Mouse (Mus musculus) myocyte (in vitro differentiated cells): ENCODE results near the gene Scamp4. TPM values are rescaled to one million over a fixed set of nuclear protein-coding genes. Genes with fewer than 3 reads are reported as not detected.

ENCODE experiments used
- H3K27me3 ChIP-seq: one replicate; pipeline ENCODE4 v1.6.1; 2011; ENCODE audit not compliant: control insufficient read depth, insufficient read depth, insufficient read length
- H3K36me3 ChIP-seq: one replicate; pipeline ENCODE4 v1.6.1; 2011; ENCODE audit not compliant: control insufficient read depth, insufficient read depth
- H3K4me2 ChIP-seq: one replicate; pipeline ENCODE4 v1.6.1; 2011; ENCODE audit warnings: low read depth, control low read depth
- H3K4me3 ChIP-seq: one replicate; pipeline ENCODE4 v1.5.1; 2011; ENCODE audit warnings: mild to moderate bottlenecking, control low read depth, moderate library complexity
- H3K79me2 ChIP-seq: one replicate; pipeline ENCODE4 v1.6.1; 2011; ENCODE audit not compliant: control insufficient read depth, insufficient read depth
- H3ac ChIP-seq: one replicate; pipeline ENCODE4 v1.6.1; 2011; ENCODE audit not compliant: control insufficient read depth, insufficient read length
- E2F4 ChIP-seq: IDR thresholded peaks from one replicate; pipeline ENCODE4 v1.6.1; 2011; ENCODE audit warnings: mild to moderate bottlenecking, control low read depth, moderate library complexity; ENCODE audit not compliant: insufficient read depth
- MAX ChIP-seq: IDR thresholded peaks from one replicate; pipeline ENCODE4 v1.6.1; 2011; ENCODE audit warnings: low read depth, mild to moderate bottlenecking, control low read depth
- MYOD1 ChIP-seq, 3 experiments: IDR thresholded peaks; one replicate each; pipeline ENCODE4 v1.6.1; 2011; ENCODE audit warnings: control low read depth in 2 of 3, low read depth in 2 of 3, mild to moderate bottlenecking in 2 of 3, moderate library complexity in 1 of 3; ENCODE audit not compliant: insufficient read length in 2 of 3, control insufficient read depth in 1 of 3
- MYOG ChIP-seq, 3 experiments: IDR thresholded peaks; one replicate each; pipeline ENCODE4 v1.6.1; 2011; ENCODE audit warnings: control low read depth in 2 of 3, low read depth in 2 of 3, mild to moderate bottlenecking in 2 of 3; ENCODE audit not compliant: insufficient read length in 2 of 3, control insufficient read depth in 1 of 3, insufficient read depth in 1 of 3
- POLR2A ChIP-seq: IDR thresholded peaks from one replicate; pipeline ENCODE4 v1.6.1; 2011; ENCODE audit warnings: low read depth, mild to moderate bottlenecking, control low read depth, moderate library complexity; ENCODE audit not compliant: insufficient read length
- POLR2AphosphoS2 ChIP-seq: IDR thresholded peaks from one replicate; pipeline ENCODE4 v1.6.1; 2011; ENCODE audit warnings: low read depth, control low read depth; ENCODE audit not compliant: insufficient read length
- REST ChIP-seq: IDR thresholded peaks from one replicate; pipeline ENCODE4 v1.6.1; 2011; ENCODE audit warnings: mild to moderate bottlenecking, control low read depth, moderate library complexity; ENCODE audit not compliant: insufficient read depth, insufficient read length
- SRF ChIP-seq: IDR thresholded peaks from one replicate; pipeline ENCODE4 v1.6.1; 2011; ENCODE audit warnings: low read depth; ENCODE audit not compliant: control insufficient read depth, insufficient read length
- TCF12 ChIP-seq: IDR thresholded peaks from one replicate; pipeline ENCODE4 v1.6.1; 2011; ENCODE audit warnings: mild to moderate bottlenecking, control low read depth; ENCODE audit not compliant: poor library complexity, insufficient read depth, severe bottlenecking
- TCF3 ChIP-seq: IDR thresholded peaks from one replicate; pipeline ENCODE4 v1.6.1; 2011; ENCODE audit warnings: low read depth, control low read depth; ENCODE audit not compliant: insufficient read length
- USF1 ChIP-seq: IDR thresholded peaks from one replicate; pipeline ENCODE4 v1.6.1; 2011; ENCODE audit warnings: low read depth, mild to moderate bottlenecking, control low read depth, moderate library complexity
- polyA plus RNA-seq: library from polyadenylated mRNA; unstranded; fragments of >200 nt; fragmentation: generic; extraction: Trizol; gene quantifications from one replicate; pipeline ENCODE4 v1.2.1, GENCODE M21; 2012; ENCODE audit warnings: missing spikeins

The Scamp4 gene
- polyA plus RNA-seq, 1 experiment = 141 TPM

DNA sequence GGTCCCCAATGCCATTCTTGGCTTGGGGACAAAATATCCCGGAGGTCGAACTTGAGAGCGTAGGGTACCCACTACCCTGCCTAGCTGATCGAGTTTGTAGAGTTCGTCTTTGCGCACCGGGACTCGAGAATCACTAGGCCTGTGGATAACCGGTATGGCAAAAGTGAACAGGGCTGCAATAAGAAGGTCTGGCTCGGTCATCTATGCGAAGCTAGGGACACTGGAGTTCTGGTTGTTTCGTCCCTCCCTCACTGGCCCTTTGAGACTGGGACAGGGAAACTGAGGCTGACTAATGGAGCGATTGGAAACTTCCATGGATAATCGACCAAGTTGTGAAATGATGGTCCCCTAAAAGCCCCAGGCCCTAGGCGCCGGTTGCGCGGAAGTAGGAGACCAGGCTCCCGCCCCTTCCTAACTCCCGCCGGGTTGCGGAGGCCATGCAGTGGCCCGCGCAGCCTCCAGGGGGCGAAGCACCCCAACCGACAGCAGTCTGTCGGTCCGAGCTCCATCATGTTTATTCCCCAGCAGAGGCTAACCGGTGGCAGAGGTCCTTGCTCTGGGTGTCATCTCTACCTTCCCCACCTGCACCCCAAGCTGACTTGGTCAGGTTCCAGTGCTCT, 24.4 kb upstream of the Scamp4 start:
- Histone ChIP-seq H3K27me3 (no peaks in the 10 kb centered on the region), H3K79me2 (peaks cover 32% of the 10 kb centered on the region), H3K36me3 (no peaks in the 10 kb centered on the region), H3K4me2 (peak overlapping the region; percentile 99), H3K4me3 (peak overlapping the region; percentile 66), H3ac (peak overlapping the region; percentile 30)
- TF ChIP-seq POLR2AphosphoS2 (no peak), TCF12 (no peak), MAX (no peak), TCF3 (no peak), POLR2A (no peak), MYOD1 (IDR thresholded peaks at IDR 0.05; ENCODE audit: control insufficient read depth in 1 of 3, insufficient read length in 2 of 3, low read depth in 2 of 3) (no peak), SRF (peak; percentile 7)

DNA sequence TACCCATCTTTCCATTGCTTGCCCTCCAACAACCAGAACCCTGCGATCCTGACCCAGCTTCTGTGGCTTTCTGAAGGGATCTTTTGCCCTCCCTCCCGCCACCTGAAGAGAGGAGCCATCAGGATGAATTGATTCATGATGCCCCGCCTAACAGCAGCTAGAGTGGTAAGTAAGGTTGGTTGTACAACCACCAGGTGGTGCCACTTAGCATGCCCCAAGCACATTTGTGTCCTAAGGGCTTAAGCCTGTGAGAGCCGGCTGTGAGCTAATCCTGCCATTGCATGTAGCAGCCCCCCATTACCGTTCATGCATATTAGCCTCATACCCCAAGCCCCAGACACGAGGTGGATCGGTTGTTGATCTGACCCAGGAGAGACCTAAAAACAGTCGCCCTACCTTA, 23.8 kb upstream of the Scamp4 start:
- Histone ChIP-seq H3K4me2 (peak overlapping the region; percentile 99), H3K4me3 (peak overlapping the region; percentile 66), H3K27me3 (no peaks in the 10 kb centered on the region), H3K79me2 (peaks cover 28% of the 10 kb centered on the region), H3K36me3 (no peaks in the 10 kb centered on the region), H3ac (no peak overlapping the region)
- TF ChIP-seq USF1 = no peak
- no peak for TF ChIP-seq REST
- no peak for TF ChIP-seq TCF12
- peak; percentile 14 for TF ChIP-seq POLR2AphosphoS2

DNA sequence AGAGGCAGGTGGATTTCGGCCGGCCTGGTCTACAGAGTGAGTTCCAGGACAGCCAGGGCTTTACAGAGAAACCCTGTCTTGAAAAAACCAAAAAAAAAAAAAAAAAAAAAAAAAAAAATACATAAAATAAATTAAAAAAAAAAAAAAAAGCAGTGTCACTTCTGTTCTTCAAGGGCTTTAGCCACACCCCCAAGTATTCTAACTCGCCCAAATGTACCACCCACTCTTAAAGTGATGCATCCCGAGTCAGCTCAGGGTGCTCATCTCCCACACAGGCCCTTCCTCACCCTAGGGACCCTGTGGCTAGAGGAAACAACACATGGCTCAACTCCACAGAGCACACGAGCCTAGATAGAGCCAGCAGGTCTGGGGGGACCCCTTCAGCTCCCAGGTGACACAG, 19.6 kb upstream of the Scamp4 start:
- Histone ChIP-seq H3K36me3 (no peaks in the 10 kb centered on the region), H3K79me2 (peaks cover 5% of the 10 kb centered on the region), H3K27me3 (no peaks in the 10 kb centered on the region), H3K4me2 (no peak overlapping the region), H3K4me3 (no peak overlapping the region), H3ac (no peak overlapping the region)
- TF ChIP-seq MYOG (IDR thresholded peaks at IDR 0.05; ENCODE audit: control insufficient read depth in 1 of 3, insufficient read depth in 1 of 3, insufficient read length in 2 of 3, low read depth in 2 of 3) = no peak
- no peak for TF ChIP-seq USF1
- TF ChIP-seq MYOD1 (IDR thresholded peaks at IDR 0.05; ENCODE audit: control insufficient read depth in 1 of 3, insufficient read length in 2 of 3, low read depth in 2 of 3) = no peak
- TF ChIP-seq TCF12 = no peak
- TF ChIP-seq E2F4 = no peak
- no peak for TF ChIP-seq POLR2AphosphoS2
- TF ChIP-seq POLR2A = no peak

DNA sequence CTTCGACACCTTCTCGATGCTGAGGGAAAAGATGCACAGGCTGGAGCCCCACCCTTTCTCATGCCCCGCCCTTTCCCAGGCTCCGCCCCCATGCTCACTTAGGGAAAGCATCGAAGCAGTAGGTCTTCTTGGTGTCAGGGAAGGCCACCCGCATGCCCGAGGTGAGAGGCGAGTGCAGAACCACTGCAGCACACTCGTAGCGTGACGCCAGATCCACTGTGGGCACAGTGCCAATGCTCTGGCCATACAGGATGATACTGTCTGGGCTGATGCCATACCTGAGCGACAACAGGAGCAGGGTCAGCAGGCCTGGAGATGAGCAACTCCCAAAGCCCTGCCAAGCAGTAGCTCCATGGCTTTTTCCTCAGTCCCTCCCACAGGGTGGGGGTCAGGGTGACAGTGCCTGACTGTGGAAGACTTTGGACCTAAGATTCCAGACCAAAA, 18.6 kb upstream of the Scamp4 start:
- peaks cover 15% of the 10 kb centered on the region for H3K79me2 ChIP-seq
- no peaks in the 10 kb centered on the region for H3K36me3 ChIP-seq
- no peak overlapping the region for H3K4me2 ChIP-seq
- TF ChIP-seq USF1 (no peak), TCF12 (no peak), MAX (no peak), POLR2AphosphoS2 (peak; percentile 17)
- H3ac ChIP-seq = no peak overlapping the region
- H3K4me3 ChIP-seq = no peak overlapping the region
- H3K27me3 ChIP-seq = no peaks in the 10 kb centered on the region

- Histone ChIP-seq H3ac (no peak overlapping the region), H3K4me3 (no peak overlapping the region), H3K27me3 (no peaks in the 10 kb centered on the region), H3K79me2 (peaks cover 23% of the 10 kb centered on the region), H3K36me3 (no peaks in the 10 kb centered on the region), H3K4me2 (no peak overlapping the region)
- TF ChIP-seq MYOD1 (IDR thresholded peaks at IDR 0.05; ENCODE audit: control insufficient read depth in 1 of 3, insufficient read length in 2 of 3, low read depth in 2 of 3) (no peak), MYOG (IDR thresholded peaks at IDR 0.05; ENCODE audit: control insufficient read depth in 1 of 3, insufficient read depth in 1 of 3, insufficient read length in 2 of 3, low read depth in 2 of 3) (no peak), USF1 (no peak), MAX (no peak), REST (no peak), TCF12 (no peak)
Observed at GRCm38 (mm10) chr10:80584642-80585552, 17.8 kb upstream of the Scamp4 start.
